Mouse (Mus musculus) embryonic fibroblast, embryonic 13.5 days (primary cell): Measurements from ENCODE around the gene Tenm4.

Experiments
- CTCF ChIP-seq: IDR thresholded peaks from 2 replicates; pipeline ENCODE4 v1.5.1; 2011; ENCODE audit warnings: mild to moderate bottlenecking, control low read depth, low read length, moderate library complexity, borderline replicate concordance; ENCODE audit not compliant: insufficient read depth
- POLR2A ChIP-seq: IDR thresholded peaks from 2 replicates; pipeline ENCODE4 v1.6.1; 2011; ENCODE audit warnings: low read depth, mild to moderate bottlenecking, control low read depth, low read length, moderate library complexity

DNA sequence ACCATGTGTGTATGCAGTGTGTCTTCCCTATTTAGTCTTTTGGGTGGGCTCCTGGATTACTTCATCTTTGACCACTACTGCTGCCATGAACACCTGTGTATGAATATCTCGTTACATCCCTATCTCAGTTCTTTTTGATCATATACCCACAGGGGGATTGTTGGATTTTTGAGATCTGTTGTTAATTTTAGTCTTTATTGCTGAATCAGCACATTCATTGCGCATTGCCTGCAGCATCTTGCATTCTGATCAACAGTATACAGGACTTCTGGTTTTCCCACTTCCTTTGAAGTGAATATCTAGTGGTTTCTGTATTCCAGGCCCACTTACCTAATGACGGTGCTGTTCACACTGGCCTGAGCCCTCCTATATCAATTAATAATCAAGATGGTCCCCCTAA is 295.7 kb downstream of the Tenm4 start:
- no peak for TF ChIP-seq CTCF
- TF ChIP-seq POLR2A, result no peak
